30 mouse cellular contexts compared by ENCODE assay signal in genomic region chr8:57330106-57330505, GRCm38 (mm10). TPM values are rescaled to one million over a fixed set of nuclear protein-coding genes. Genes with fewer than 3 reads are reported as not detected.
DNase-seq lines count a peak whose midpoint lies in the region; ATAC-seq lines count a peak whose summit lies in the region.
"Had no signal": no experiment of that assay in that cellular context is flagged by ENCODE, and none has a peak within 500 bp of the region (broad histone marks: within the 10 kb centered on the region; RNA-seq: fewer than 3 reads in every experiment).

No protein-coding gene starts in this region.

- no peaks in the 10 kb centered on the region for H3K9me3 ChIP-seq in forebrain, embryonic 10.5 days
- H3K9me3 ChIP-seq in forebrain, embryonic 16.5 days (ENCODE audit: control insufficient read depth, low read length) = no peaks in the 10 kb centered on the region
- H3K9me3 ChIP-seq in heart, embryonic 14.5 days (ENCODE audit: control insufficient read depth, low read length) = no peaks in the 10 kb centered on the region
- no peaks in the 10 kb centered on the region for H3K9me3 ChIP-seq in neural tube, embryonic 15.5 days (replicated peaks)
- H3K9me3 ChIP-seq: liver, embryonic 13.5 days; lung, embryonic 15.5 days; midbrain, embryonic 12.5 days; neural tube, embryonic 12.5 days had no signal

- no peak for ATAC-seq in forebrain, embryonic 16.5 days
- no peak for ATAC-seq in heart, embryonic 14.5 days (ENCODE audit: insufficient number of reproducible peaks, insufficient read depth, low FRiP score, low read depth)
- ATAC-seq in neural tube, embryonic 15.5 days (ENCODE audit: low FRiP score) = no peak
- ATAC-seq: CD4-positive, CD25-positive, alpha-beta regulatory T cell, adult 4 months; hindbrain, postnatal 0 days had no signal

- H3K36me3 ChIP-seq in forebrain, embryonic 10.5 days (replicated peaks) = no peaks in the 10 kb centered on the region
- no peaks in the 10 kb centered on the region for H3K36me3 ChIP-seq in forebrain, embryonic 16.5 days (ENCODE audit: control insufficient read depth, insufficient read depth)
- peaks cover 18% of the 10 kb centered on the region for H3K36me3 ChIP-seq in heart, embryonic 14.5 days (ENCODE audit: control insufficient read depth, insufficient read depth, low read length)
- H3K36me3 ChIP-seq in neural tube, embryonic 15.5 days = no peaks in the 10 kb centered on the region
- H3K36me3 ChIP-seq: liver, embryonic 13.5 days; lung, embryonic 15.5 days; midbrain, embryonic 12.5 days; neural tube, embryonic 12.5 days had no signal

- 8% methylated on average over 2 of the region's 2 CpGs for WGBS in forebrain, embryonic 10.5 days
- WGBS in forebrain, embryonic 16.5 days = 9% methylated on average over 2 of the region's 2 CpGs
- 53% methylated on average over 2 of the region's 2 CpGs for WGBS in heart, embryonic 14.5 days
- WGBS in neural tube, embryonic 15.5 days = 7% methylated on average over 2 of the region's 2 CpGs

- H3K4me2 ChIP-seq in forebrain, embryonic 16.5 days (ENCODE audit: low read length) = no peak overlapping the region
- H3K4me2 ChIP-seq in heart, embryonic 14.5 days (ENCODE audit: low read length) = peak overlapping the region; percentile 80
- H3K4me2 ChIP-seq in neural tube, embryonic 15.5 days = no peak overlapping the region
- H3K4me2 ChIP-seq: liver, embryonic 13.5 days; lung, embryonic 15.5 days; midbrain, embryonic 12.5 days; neural tube, embryonic 12.5 days had no signal

- H3K4me3 ChIP-seq in forebrain, embryonic 10.5 days = no peak overlapping the region
- no peak overlapping the region for H3K4me3 ChIP-seq in forebrain, embryonic 16.5 days (replicated peaks; ENCODE audit: low read length)
- H3K4me3 ChIP-seq in heart, embryonic 14.5 days (ENCODE audit: control insufficient read depth in 1 of 2, insufficient read depth in 1 of 2, low read depth in 1 of 2, low read length in 2 of 2) = 0 out of 4 replicates have a peak overlapping the region, but pooled peaks of 1 of the 2 experiments have one; percentile 2
- no peak overlapping the region for H3K4me3 ChIP-seq in neural tube, embryonic 15.5 days (replicated peaks)
- H3K4me3 ChIP-seq: gastrocnemius, adult 2 months; liver, embryonic 13.5 days; lung, embryonic 15.5 days; midbrain, embryonic 12.5 days; neural tube, embryonic 12.5 days had no signal

- intact Hi-C loops in heart, postnatal 36 days (cut with DNase I) = loop anchor here (5.0 to 10.0 kb wide), 3 partner anchors 448 to 648 kb away; no protein-coding TSS in a partner anchor

- H3K27me3 ChIP-seq in forebrain, embryonic 10.5 days (ENCODE audit: poor library complexity, severe bottlenecking) = peaks cover 100% of the 10 kb centered on the region
- H3K27me3 ChIP-seq in forebrain, embryonic 16.5 days (replicated peaks; ENCODE audit: control insufficient read depth, insufficient read depth, low read length) = peaks cover 78% of the 10 kb centered on the region
- no peaks in the 10 kb centered on the region for H3K27me3 ChIP-seq in heart, embryonic 14.5 days (ENCODE audit: control insufficient read depth, insufficient read depth, low read length)
- peaks cover 94% of the 10 kb centered on the region for H3K27me3 ChIP-seq in neural tube, embryonic 15.5 days (replicated peaks)

- no peak overlapping the region for H3K9ac ChIP-seq in forebrain, embryonic 16.5 days (replicated peaks; ENCODE audit: low read depth, low read length)
- H3K9ac ChIP-seq in heart, embryonic 14.5 days (ENCODE audit: low read length) = peak overlapping the region; percentile 100; the same call in 1 of the 2 replicates
- no peak overlapping the region for H3K9ac ChIP-seq in neural tube, embryonic 15.5 days (replicated peaks)
- H3K9ac ChIP-seq: liver, embryonic 13.5 days; lung, embryonic 15.5 days; midbrain, embryonic 12.5 days; neural tube, embryonic 12.5 days had no signal

- peaks cover 24% of the 10 kb centered on the region for H3K4me1 ChIP-seq in forebrain, embryonic 10.5 days
- H3K4me1 ChIP-seq in forebrain, embryonic 16.5 days (replicated peaks; ENCODE audit: control insufficient read depth, insufficient read depth, low read length) = peaks cover 10% of the 10 kb centered on the region
- peaks cover 15 to 31% of the 10 kb centered on the region in 2 experiments for H3K4me1 ChIP-seq in heart, embryonic 14.5 days (ENCODE audit: control insufficient read depth in 2 of 2, insufficient read depth in 2 of 2, low read length in 2 of 2)
- H3K4me1 ChIP-seq in neural tube, embryonic 15.5 days = peaks cover 12% of the 10 kb centered on the region
- H3K4me1 ChIP-seq: liver, embryonic 13.5 days had no signal

- peak; percentile 15 for DNase-seq in forebrain, embryonic 10.5 days (ENCODE audit: extremely low spot score, low spot score)
- DNase-seq in heart, postnatal 36 days = no peak
- peak; percentile 32 for DNase-seq in neural tube, embryonic 10.5 days (ENCODE audit: extremely low spot score, low spot score)
- DNase-seq in thymus, postnatal 14 days = no peak
- DNase-seq in right cerebral cortex, adult 2 months (ENCODE audit: low spot score in 2 of 2) = no peak
- DNase-seq: adrenal gland, postnatal 25 days; cerebellum, adult 11-12 months; cerebellum, postnatal 25 days; embryo, embryonic 11 days; gastrocnemius, adult 2 months; kidney, adult 18-20 months; liver, embryonic 13.5 days; right cerebral cortex, adult 18-20 months; thymus, postnatal 36 days had no signal

- H3K27ac ChIP-seq in forebrain, embryonic 10.5 days = no peak overlapping the region
- H3K27ac ChIP-seq in forebrain, embryonic 16.5 days (ENCODE audit: low read length) = no peak overlapping the region
- H3K27ac ChIP-seq in heart, embryonic 14.5 days (replicated peaks in 1 of 2; ENCODE audit: control insufficient read depth in 1 of 2, insufficient read depth in 1 of 2, low read depth in 2 of 2, low read length in 2 of 2) = peak overlapping the region in 1 of 2 experiments; percentile 99; a peak in 2 of 4 replicates
- no peak overlapping the region for H3K27ac ChIP-seq in neural tube, embryonic 15.5 days (replicated peaks)
- H3K27ac ChIP-seq: gastrocnemius, adult 2 months; hindbrain, postnatal 0 days; kidney, postnatal 0 days; liver, embryonic 13.5 days; lung, embryonic 15.5 days; macrophage; midbrain, embryonic 12.5 days; neural tube, embryonic 12.5 days had no signal

RNA-seq across cellular contexts. Expression of gene Hand2, which starts 9.3 kb away (rescaled TPM):
- not detected in 2 replicates for polyA plus RNA-seq in forebrain, embryonic 10.5 days (2016; fragmentation: Nextera tagmentation; extraction: Ambion mirVana)
- polyA plus RNA-seq in forebrain, embryonic 16.5 days (2015; fragmentation: Nextera tagmentation; extraction: Ambion mirVana) = not detected in 2 replicates
- 16.3 and 17.4 TPM in 2 replicates for polyA plus RNA-seq in heart, embryonic 14.5 days (2014; fragmentation: Nextera tagmentation; extraction: Ambion mirVana)
- total RNA-seq in heart, postnatal 36 days (2021) = 10 to 100 TPM; 53.8 to 68.2 TPM
- polyA plus RNA-seq in neural tube, embryonic 15.5 days (2015; fragmentation: Nextera tagmentation; extraction: Ambion mirVana) = 1.0 TPM in 1 of 2 replicates, not detected in the other
- total RNA-seq: granulocyte monocyte progenitor cell, adult 5-6 weeks; hindbrain, postnatal 0 days; layer of hippocampus, adult 18-20 months; layer of hippocampus, postnatal 25 days; left cerebral cortex, postnatal 10 days; monocyte, adult 5-6 weeks had no signal
- polyA plus RNA-seq: CD4-positive, CD25-positive, alpha-beta regulatory T cell, adult 4 months; forebrain, embryonic 11.5 days; hindbrain, postnatal 0 days; kidney, postnatal 0 days; macrophage; midbrain, embryonic 12.5 days had no signal

Comparison
In these comparisons a context has a peak if more than half of its experiments do, and no peak if none do; other contexts are left out.
1. DNase-seq: peak in forebrain, embryonic 10.5 days (single experiment) and neural tube, embryonic 10.5 days (single experiment); none in heart, postnatal 36 days (0 of 2), thymus, postnatal 14 days (single experiment) and right cerebral cortex, adult 2 months (0 of 2).